Mouse (Mus musculus) heart, embryonic 15.5 days (tissue): ENCODE results near the gene Siah2. TPM values are rescaled to one million over a fixed set of nuclear protein-coding genes. Genes with fewer than 3 reads are reported as not detected.

ENCODE experiments used
- polyA plus RNA-seq: library from polyadenylated mRNA; unstranded; fragments of >200 nt; fragmentation: Nextera tagmentation; extraction: Ambion mirVana; gene quantifications from 2 replicates; pipeline ENCODE4 v1.2.1, GENCODE M21; 2015

Gene Siah2
- polyA plus RNA-seq, 1 experiment from 2014 or later: 4.7 TPM

Other genes starting within 250 kb of the Siah2 start
- 32.0 and 34.5 TPM in 2 replicates for gene Eif2a, start 166.6 kb downstream of the Siah2 start, polyA plus RNA-seq
- gene Serp1, start 166.5 kb downstream of the Siah2 start, polyA plus RNA-seq: 80.7 and 91.6 TPM in 2 replicates
- 15.4 and 18.8 TPM in 2 replicates for gene Selenot, start 115.8 kb downstream of the Siah2 start, polyA plus RNA-seq
- 0.08 TPM in 1 of 2 replicates, not detected in the other for gene Erich6, start 55.2 kb downstream of the Siah2 start, polyA plus RNA-seq
- 0.16 and 0.73 TPM in 2 replicates for gene Mindy4b-ps, start 129.9 kb upstream of the Siah2 start, polyA plus RNA-seq
- gene Clrn1, start 192.9 kb upstream of the Siah2 start, polyA plus RNA-seq: 0.15 and 1.3 TPM in 2 replicates